Mouse (Mus musculus): ENCODE results near the gene Mtmr3. TPM values are rescaled to one million over a fixed set of nuclear protein-coding genes. Genes with fewer than 3 reads are reported as not detected.
A peak's percentile ranks its signal among the peaks of the same experiment; 100 is the strongest.

Mtmr3 gene
- 34.7 and 44.1 TPM in 2 replicates for polyA plus RNA-seq (2014; fragmentation: Nextera tagmentation; extraction: Ambion mirVana)

DNA sequence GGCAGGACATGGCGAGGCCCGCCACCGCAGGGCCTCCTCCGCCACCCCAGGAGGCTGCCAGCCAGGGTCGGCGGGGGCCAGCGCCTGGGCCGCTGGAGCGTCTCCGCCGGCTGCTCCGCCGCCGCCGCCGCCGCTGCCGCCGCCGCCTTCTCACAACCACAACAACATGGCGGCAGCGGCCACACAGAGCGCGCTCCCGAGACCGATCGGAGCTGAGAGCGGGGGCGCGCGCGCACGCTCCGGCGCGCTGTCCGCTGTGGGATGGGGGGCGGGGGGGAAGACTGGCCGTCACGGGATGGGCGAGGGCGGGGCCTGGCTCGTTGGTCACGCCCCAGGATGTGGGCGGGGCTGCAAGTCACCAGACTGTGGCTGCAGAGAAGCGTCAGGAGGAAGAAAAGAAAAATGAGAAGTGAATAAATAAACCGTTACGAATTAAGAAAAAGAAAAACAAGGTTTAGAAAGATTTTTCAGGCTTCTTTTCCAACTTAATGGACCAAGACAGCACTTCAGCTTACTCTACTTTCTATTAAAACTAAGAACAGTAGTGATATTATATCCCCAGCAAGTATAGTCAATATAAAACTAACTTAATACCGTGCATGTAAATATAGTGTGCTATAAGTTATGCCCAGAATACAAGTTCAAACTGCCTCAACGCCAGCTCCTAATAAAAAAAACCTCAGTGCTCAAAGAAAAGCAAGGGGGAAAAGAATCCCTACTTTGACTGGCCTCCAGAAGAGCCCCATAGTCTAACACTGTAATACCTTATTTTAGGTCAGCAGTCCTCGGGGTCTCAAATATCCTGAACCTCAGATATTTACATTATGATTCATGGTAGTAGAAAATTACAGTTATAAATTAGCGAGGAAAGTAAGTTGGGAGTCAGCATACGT is at the start of gene Mtmr3:
Mtmr3 (minus strand) TSS at position 256 of the 893 bp plus-strand sequence.
- H3K4me3 ChIP-seq (replicated peaks; ENCODE audit: low read depth, low read length): peak within 1 kb of the TSS; percentile 95
- H3K9ac ChIP-seq (replicated peaks; ENCODE audit: low read length): peak within 1 kb of the TSS; percentile 90
- DNase-seq (peak; percentile 98), ATAC-seq (ENCODE audit: low FRiP score, low TSS enrichment) (peak; percentile 95)
- H3K36me3 ChIP-seq (ENCODE audit: control insufficient read depth, insufficient read depth, low read length): no peaks in the 10 kb centered on the region
- WGBS: 6% methylated on average over 53 of the region's 53 CpGs
- H3K27ac ChIP-seq (replicated peaks; ENCODE audit: low read depth, low read length): peak within 1 kb of the TSS; percentile 96
- no peaks in the 10 kb centered on the region for H3K27me3 ChIP-seq (ENCODE audit: control insufficient read depth, insufficient read depth, low read length)
- H3K4me2 ChIP-seq (ENCODE audit: low read length): peak within 1 kb of the TSS; percentile 78
- peaks cover 10% of the 10 kb centered on the region for H3K4me1 ChIP-seq (ENCODE audit: control insufficient read depth, insufficient read depth, low read length)
- H3K9me3 ChIP-seq (ENCODE audit: control insufficient read depth, low read length): no peaks in the 10 kb centered on the region

DNA sequence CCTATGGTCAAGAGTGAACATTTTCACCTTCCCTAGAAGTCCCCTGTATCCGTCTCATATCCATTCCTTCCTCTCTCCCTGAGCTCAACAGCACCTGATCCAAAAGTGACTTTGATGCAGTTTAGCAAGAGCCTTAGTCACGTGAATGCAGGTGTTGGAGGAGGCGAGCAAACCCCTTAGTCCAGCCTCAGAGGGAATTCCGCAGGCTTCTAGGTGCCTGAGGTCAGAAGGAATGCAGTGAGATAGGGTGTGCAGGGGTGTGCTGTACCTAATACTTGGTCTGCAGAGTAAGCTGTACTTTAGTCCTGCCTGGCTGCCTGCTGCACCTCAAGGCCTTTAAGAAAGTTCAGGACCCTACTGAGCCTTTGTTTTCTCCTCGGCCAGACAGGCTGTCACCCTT is 49.1 kb upstream of the Mtmr3 start:
- no peak overlapping the region for H3K9ac ChIP-seq (replicated peaks; ENCODE audit: low read length)
- no peak for ATAC-seq (ENCODE audit: low FRiP score, low TSS enrichment)
- peaks cover 9% of the 10 kb centered on the region for H3K4me1 ChIP-seq (ENCODE audit: control insufficient read depth, insufficient read depth, low read length)
- no peak for DNase-seq
- WGBS: 56% methylated on average over 5 of the region's 5 CpGs
- no peak overlapping the region for H3K4me3 ChIP-seq (replicated peaks; ENCODE audit: low read depth, low read length)
- H3K27ac ChIP-seq (replicated peaks; ENCODE audit: low read depth, low read length): no peak overlapping the region
- peaks cover 40% of the 10 kb centered on the region for H3K36me3 ChIP-seq (ENCODE audit: control insufficient read depth, insufficient read depth, low read length)
- no peak overlapping the region for H3K4me2 ChIP-seq (ENCODE audit: low read length)
- H3K27me3 ChIP-seq (ENCODE audit: control insufficient read depth, insufficient read depth, low read length): no peaks in the 10 kb centered on the region
- no peaks in the 10 kb centered on the region for H3K9me3 ChIP-seq (ENCODE audit: control insufficient read depth, low read length)

DNA sequence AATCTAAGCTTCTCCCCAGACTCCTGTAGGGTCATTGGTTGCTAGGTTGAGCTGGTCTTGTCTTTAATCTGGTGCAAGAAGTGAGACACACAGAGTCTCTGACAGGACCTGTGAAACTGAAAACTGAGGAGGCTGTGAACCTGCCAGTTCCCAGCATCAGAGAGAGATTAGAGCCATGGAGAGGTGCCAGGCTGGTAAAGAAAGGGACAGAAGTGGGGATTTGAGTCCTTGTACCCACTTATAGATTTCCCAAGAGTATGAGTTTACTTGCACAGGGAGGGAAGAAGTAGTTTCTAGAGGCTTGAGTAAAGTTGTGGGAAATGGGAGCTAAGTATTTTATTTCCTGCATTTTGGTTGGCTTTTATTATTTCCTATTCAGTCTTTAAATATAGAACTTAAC is 46.5 kb upstream of the Mtmr3 start:
- H3K27me3 ChIP-seq (ENCODE audit: control insufficient read depth, insufficient read depth, low read length): no peaks in the 10 kb centered on the region
- H3K27ac ChIP-seq (replicated peaks; ENCODE audit: low read depth, low read length): no peak overlapping the region
- H3K9ac ChIP-seq (replicated peaks; ENCODE audit: low read length): no peak overlapping the region
- peaks cover 19% of the 10 kb centered on the region; the same call in 1 of the 2 replicates for H3K36me3 ChIP-seq (ENCODE audit: control insufficient read depth, insufficient read depth, low read length)
- DNase-seq (no peak), ATAC-seq (ENCODE audit: low FRiP score, low TSS enrichment) (no peak)
- H3K4me2 ChIP-seq (ENCODE audit: low read length): no peak overlapping the region
- H3K4me1 ChIP-seq (ENCODE audit: control insufficient read depth, insufficient read depth, low read length): peaks cover 19% of the 10 kb centered on the region
- no peak overlapping the region for H3K4me3 ChIP-seq (replicated peaks; ENCODE audit: low read depth, low read length)
- H3K9me3 ChIP-seq (ENCODE audit: control insufficient read depth, low read length): no peaks in the 10 kb centered on the region

DNA sequence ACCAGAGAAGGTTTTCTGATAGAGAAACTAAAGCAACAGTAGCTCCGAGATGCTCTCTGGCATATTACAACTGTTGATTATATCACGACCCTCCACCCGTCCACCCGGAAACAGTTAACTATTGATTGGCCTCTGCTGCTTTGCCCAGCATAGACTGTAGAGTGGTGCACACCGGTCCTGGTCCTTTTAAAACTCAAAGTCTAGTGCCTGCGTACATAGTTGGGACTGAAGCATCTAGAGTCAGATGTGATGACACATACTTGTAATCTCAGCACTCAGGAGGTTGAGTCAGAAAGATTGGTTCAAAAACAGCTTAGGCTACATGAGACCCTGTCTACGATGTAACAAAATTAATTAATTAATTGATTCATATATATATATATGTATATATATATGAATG is 43.6 kb upstream of the Mtmr3 start:
- H3K4me2 ChIP-seq (ENCODE audit: low read length): peak overlapping the region; percentile 72
- H3K9ac ChIP-seq (replicated peaks; ENCODE audit: low read length): peak overlapping the region; percentile 60
- H3K27ac ChIP-seq (replicated peaks; ENCODE audit: low read depth, low read length): no peak overlapping the region
- peaks cover 14% of the 10 kb centered on the region; the same call in 1 of the 2 replicates for H3K36me3 ChIP-seq (ENCODE audit: control insufficient read depth, insufficient read depth, low read length)
- H3K27me3 ChIP-seq (ENCODE audit: control insufficient read depth, insufficient read depth, low read length): no peaks in the 10 kb centered on the region
- H3K4me1 ChIP-seq (ENCODE audit: control insufficient read depth, insufficient read depth, low read length): peaks cover 19% of the 10 kb centered on the region
- DNase-seq: no peak
- H3K9me3 ChIP-seq (ENCODE audit: control insufficient read depth, low read length): no peaks in the 10 kb centered on the region
- peak overlapping the region; percentile 81 for H3K4me3 ChIP-seq (replicated peaks; ENCODE audit: low read depth, low read length)
- 34% methylated on average over 7 of the region's 7 CpGs for WGBS
- ATAC-seq (ENCODE audit: low FRiP score, low TSS enrichment): no peak

DNA sequence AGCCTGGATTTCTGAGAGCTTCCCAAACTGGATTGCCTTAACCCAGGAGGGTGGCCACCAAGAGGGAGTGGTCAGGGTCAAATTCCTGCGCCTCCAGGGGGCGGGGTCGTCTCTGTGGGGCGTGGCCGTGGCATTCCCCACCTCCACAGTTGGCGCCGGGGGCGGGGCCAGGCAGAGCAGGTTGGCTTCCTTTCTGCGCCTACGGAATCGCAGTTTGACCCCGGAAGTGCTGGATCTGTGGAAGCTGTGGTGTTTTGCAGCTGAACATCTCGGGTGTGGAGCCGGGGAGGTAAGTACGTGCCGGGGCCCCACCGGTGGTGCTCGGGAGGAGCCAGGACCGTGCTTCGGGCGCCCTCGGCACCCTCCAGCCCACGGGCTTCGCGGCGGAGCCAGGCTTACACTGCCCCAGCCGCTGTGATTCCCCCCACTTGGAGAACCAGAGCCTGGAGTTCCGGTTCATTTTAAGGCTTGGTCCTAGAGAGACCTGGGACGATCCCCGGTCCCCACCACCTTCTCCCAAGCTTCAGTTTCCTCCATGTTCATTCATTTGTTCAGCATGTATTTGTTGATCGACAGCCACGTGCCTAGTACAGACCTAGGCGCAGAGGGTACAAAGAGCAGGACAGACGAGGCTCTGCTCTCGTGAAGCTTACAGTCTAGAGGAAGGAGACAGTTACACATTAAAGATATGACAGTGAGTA is 43.0 kb upstream of the Mtmr3 start, which contains the start of gene Ascc2:
Ascc2 (plus strand) TSS at position 214 of the 701 bp plus-strand sequence.
- WGBS: under 1% methylated on average over 35 of the region's 35 CpGs
- DNase-seq (peak; percentile 89), ATAC-seq (ENCODE audit: low FRiP score, low TSS enrichment) (peak; percentile 82)
- Histone ChIP-seq H3K9ac (replicated peaks; ENCODE audit: low read length) (peak within 1 kb of the TSS; percentile 60), H3K27me3 (ENCODE audit: control insufficient read depth, insufficient read depth, low read length) (no peaks in the 10 kb centered on the region), H3K36me3 (ENCODE audit: control insufficient read depth, insufficient read depth, low read length) (peaks cover 11% of the 10 kb centered on the region; the same call in 1 of the 2 replicates), H3K27ac (replicated peaks; ENCODE audit: low read depth, low read length) (peak within 1 kb of the TSS; percentile 67), H3K4me3 (replicated peaks; ENCODE audit: low read depth, low read length) (peak within 1 kb of the TSS; percentile 81), H3K4me1 (ENCODE audit: control insufficient read depth, insufficient read depth, low read length) (peaks cover 19% of the 10 kb centered on the region), H3K4me2 (ENCODE audit: low read length) (peak within 1 kb of the TSS; percentile 72), H3K9me3 (ENCODE audit: control insufficient read depth, low read length) (no peaks in the 10 kb centered on the region)

DNA sequence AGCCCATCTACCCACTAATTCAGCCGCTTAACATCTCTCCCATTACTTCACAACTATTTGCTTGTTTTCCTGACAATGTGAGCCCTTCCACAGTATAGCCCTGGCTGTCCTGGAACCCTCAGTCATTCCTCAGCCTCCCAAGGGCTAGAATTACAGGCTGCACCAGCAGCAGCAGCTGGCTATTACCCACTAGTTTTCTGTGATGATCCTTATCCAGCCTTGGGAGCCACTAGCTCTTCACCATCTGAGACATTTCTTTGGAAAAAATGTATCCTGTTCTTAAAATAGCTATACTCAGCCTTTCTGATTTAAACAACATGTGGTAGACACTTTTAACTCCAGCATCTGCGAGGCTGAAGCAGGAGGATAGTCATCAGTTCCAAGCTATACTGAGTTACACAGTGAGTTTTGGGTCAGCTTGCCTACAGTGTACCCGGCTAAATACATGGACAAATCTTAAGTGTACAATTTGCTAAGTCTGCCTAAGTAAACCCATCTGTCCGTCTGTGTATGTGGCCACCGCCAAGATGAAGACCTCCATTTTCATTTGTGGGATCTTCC is 42.2 kb upstream of the Mtmr3 start:
- peak overlapping the region; percentile 72 for H3K4me2 ChIP-seq (ENCODE audit: low read length)
- no peak overlapping the region for H3K27ac ChIP-seq (replicated peaks; ENCODE audit: low read depth, low read length)
- no peak overlapping the region for H3K9ac ChIP-seq (replicated peaks; ENCODE audit: low read length)
- H3K4me1 ChIP-seq (ENCODE audit: control insufficient read depth, insufficient read depth, low read length): peaks cover 19% of the 10 kb centered on the region
- ATAC-seq (ENCODE audit: low FRiP score, low TSS enrichment): no peak
- H3K27me3 ChIP-seq (ENCODE audit: control insufficient read depth, insufficient read depth, low read length): no peaks in the 10 kb centered on the region
- H3K4me3 ChIP-seq (replicated peaks; ENCODE audit: low read depth, low read length): peak overlapping the region; percentile 81
- WGBS: 65% methylated on average over 5 of the region's 5 CpGs
- H3K36me3 ChIP-seq (ENCODE audit: control insufficient read depth, insufficient read depth, low read length): peaks cover 8% of the 10 kb centered on the region; the same call in 1 of the 2 replicates
- H3K9me3 ChIP-seq (ENCODE audit: control insufficient read depth, low read length): no peaks in the 10 kb centered on the region
- DNase-seq: no peak

DNA sequence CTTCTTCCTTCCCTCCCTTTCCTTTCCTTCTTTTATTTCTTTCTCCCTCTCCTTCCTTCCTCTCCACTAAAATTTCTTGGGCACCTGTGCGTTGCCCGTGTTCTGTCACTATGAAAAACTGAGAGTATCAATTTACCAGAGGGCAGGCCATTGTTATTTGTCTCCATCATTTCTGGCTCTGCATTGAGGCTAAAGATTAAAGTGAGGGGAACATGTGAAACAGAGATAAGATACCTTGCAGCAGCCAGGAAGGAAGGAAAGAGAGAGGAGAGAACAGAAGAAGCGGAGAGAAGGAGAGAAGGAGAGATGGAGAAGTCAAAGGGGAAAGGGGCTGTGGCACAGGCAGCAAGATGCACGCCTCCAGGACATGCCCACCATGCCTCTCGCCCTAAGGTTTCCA is 39.7 kb upstream of the Mtmr3 start:
- WGBS: 76% methylated on average over 5 of the region's 5 CpGs
- Histone ChIP-seq H3K9ac (replicated peaks; ENCODE audit: low read length) (no peak overlapping the region), H3K4me2 (ENCODE audit: low read length) (no peak overlapping the region), H3K4me1 (ENCODE audit: control insufficient read depth, insufficient read depth, low read length) (peaks cover 22% of the 10 kb centered on the region), H3K36me3 (ENCODE audit: control insufficient read depth, insufficient read depth, low read length) (no peaks in the 10 kb centered on the region; the same call in 1 of the 2 replicates), H3K27me3 (ENCODE audit: control insufficient read depth, insufficient read depth, low read length) (no peaks in the 10 kb centered on the region), H3K9me3 (ENCODE audit: control insufficient read depth, low read length) (no peaks in the 10 kb centered on the region), H3K27ac (replicated peaks; ENCODE audit: low read depth, low read length) (no peak overlapping the region), H3K4me3 (replicated peaks; ENCODE audit: low read depth, low read length) (no peak overlapping the region)
- DNase-seq (no peak), ATAC-seq (ENCODE audit: low FRiP score, low TSS enrichment) (no peak)

DNA sequence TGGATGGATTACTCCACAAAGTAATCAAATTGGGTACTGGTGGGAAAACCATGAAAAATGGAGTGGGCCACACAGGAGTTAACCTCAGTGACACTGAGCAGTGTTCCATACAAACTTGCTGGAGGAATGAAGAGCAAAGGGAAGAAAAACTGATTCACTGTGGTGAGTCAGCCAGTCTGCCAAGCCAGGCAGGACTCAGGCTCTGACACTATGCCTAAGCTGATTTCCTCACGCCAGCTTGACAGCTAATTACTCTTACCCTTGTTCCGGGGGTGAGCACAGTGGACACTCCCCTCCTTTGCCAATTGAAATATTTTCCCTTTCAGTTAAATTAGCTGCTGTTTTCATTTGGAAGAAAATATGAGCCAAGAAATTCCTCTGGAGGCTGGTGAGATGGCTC is 38.8 kb upstream of the Mtmr3 start:
- Histone ChIP-seq H3K4me1 (ENCODE audit: control insufficient read depth, insufficient read depth, low read length) (peaks cover 12% of the 10 kb centered on the region), H3K4me2 (ENCODE audit: low read length) (no peak overlapping the region), H3K9ac (replicated peaks; ENCODE audit: low read length) (no peak overlapping the region), H3K9me3 (ENCODE audit: control insufficient read depth, low read length) (no peaks in the 10 kb centered on the region), H3K27ac (replicated peaks; ENCODE audit: low read depth, low read length) (no peak overlapping the region), H3K36me3 (ENCODE audit: control insufficient read depth, insufficient read depth, low read length) (no peaks in the 10 kb centered on the region), H3K4me3 (replicated peaks; ENCODE audit: low read depth, low read length) (no peak overlapping the region), H3K27me3 (ENCODE audit: control insufficient read depth, insufficient read depth, low read length) (no peaks in the 10 kb centered on the region)
- WGBS: 64% methylated on average over 2 of the region's 2 CpGs
- DNase-seq (no peak), ATAC-seq (ENCODE audit: low FRiP score, low TSS enrichment) (no peak)

All from midbrain, embryonic 14.5 days (tissue).